In the genomic region with DNA sequence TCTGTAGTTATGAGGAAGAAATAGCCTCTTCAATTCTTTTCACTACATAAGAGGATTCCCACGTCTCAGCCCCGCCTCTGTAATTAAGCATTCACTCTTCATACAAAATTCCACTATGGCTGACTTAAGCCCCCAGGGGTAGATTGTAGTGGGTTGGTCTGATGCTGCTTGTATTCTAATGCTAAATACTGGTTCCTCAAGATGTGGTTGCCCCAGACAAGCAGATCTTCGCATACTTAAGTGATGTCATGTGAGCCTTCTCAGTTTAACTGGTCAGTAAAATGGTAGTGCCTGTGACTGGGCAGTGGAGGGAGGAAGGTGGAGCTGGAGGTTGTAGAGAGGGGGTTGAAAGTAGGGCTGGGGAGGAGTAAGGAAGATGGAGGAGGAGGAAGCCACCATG, we compare ENCODE assay signal across 24 mouse cellular contexts.
"Had no signal": no experiment of that assay in that cellular context is flagged by ENCODE, and none has a peak within 500 bp of the region (broad histone marks: within the 10 kb centered on the region; RNA-seq: fewer than 3 reads in every experiment).

No protein-coding gene starts in this region.

- ATAC-seq: hindbrain, postnatal 0 days; intestine, embryonic 16.5 days; liver, embryonic 12.5 days had no signal

- H3K4me3 ChIP-seq: heart, adult 2 months; heart, embryonic 13.5 days; heart, embryonic 15.5 days; hindbrain, embryonic 13.5 days; hindbrain, embryonic 15.5 days; kidney, embryonic 15.5 days; limb, embryonic 13.5 days; limb, embryonic 15.5 days; liver, embryonic 12.5 days had no signal

- H3K4me1 ChIP-seq: heart, embryonic 13.5 days; heart, embryonic 15.5 days; liver, embryonic 12.5 days had no signal

- DNase-seq: gastrocnemius, postnatal 14 days; gastrocnemius, postnatal 36 days; heart, adult 11 months; heart, adult 2 months; heart, postnatal 14 days; heart, postnatal 36 days; kidney, adult 11 months; kidney, adult 2 months; kidney, adult 9 months; kidney, postnatal 14 days; kidney, postnatal 36 days; left cerebral cortex, postnatal 4 days had no signal

- H3K9me3 ChIP-seq: heart, embryonic 13.5 days; heart, embryonic 15.5 days; hindbrain, embryonic 13.5 days; hindbrain, embryonic 15.5 days; kidney, embryonic 15.5 days; limb, embryonic 13.5 days; limb, embryonic 15.5 days; liver, embryonic 12.5 days had no signal

- H3K27me3 ChIP-seq: heart, embryonic 15.5 days; hindbrain, embryonic 15.5 days; limb, embryonic 13.5 days; limb, embryonic 15.5 days had no signal

- H3K27ac ChIP-seq: heart, adult 2 months; heart, embryonic 13.5 days; heart, embryonic 15.5 days; hindbrain, embryonic 13.5 days; hindbrain, embryonic 15.5 days; hindbrain, postnatal 0 days; kidney, embryonic 15.5 days; kidney, postnatal 0 days; limb, embryonic 13.5 days; limb, embryonic 15.5 days; liver, embryonic 12.5 days had no signal

- H3K9ac ChIP-seq: heart, embryonic 13.5 days; heart, embryonic 15.5 days; hindbrain, embryonic 13.5 days; hindbrain, embryonic 15.5 days; kidney, embryonic 15.5 days; limb, embryonic 13.5 days; limb, embryonic 15.5 days; liver, embryonic 12.5 days had no signal

- H3K36me3 ChIP-seq: heart, embryonic 13.5 days; heart, embryonic 15.5 days; hindbrain, embryonic 13.5 days; hindbrain, embryonic 15.5 days; kidney, embryonic 15.5 days; limb, embryonic 13.5 days; limb, embryonic 15.5 days; liver, embryonic 12.5 days had no signal

- H3K4me2 ChIP-seq: heart, embryonic 11.5 days; heart, embryonic 13.5 days; heart, embryonic 15.5 days; hindbrain, embryonic 13.5 days; hindbrain, embryonic 15.5 days; kidney, embryonic 15.5 days; limb, embryonic 13.5 days; limb, embryonic 15.5 days; liver, embryonic 12.5 days had no signal
